Mouse (Mus musculus) midbrain, embryonic 10.5 days (tissue): ENCODE data around the gene Naa15. TPM values are rescaled to one million over a fixed set of nuclear protein-coding genes. Genes with fewer than 3 reads are reported as not detected.
A peak's percentile ranks its signal among the peaks of the same experiment; 100 is the strongest.

Experiments
- DNase-seq: peaks from one replicate; pipeline ENCODE4 v3.0.0-alpha.2; 2017; ENCODE audit warnings: low spot score
- H3K27ac ChIP-seq: fragments of 300-500 bp; sonication (generic); replicated peaks from 2 replicates; pipeline ENCODE4 v1.5.1; 2016; ENCODE audit warnings: mild to moderate bottlenecking
- H3K27me3 ChIP-seq: fragments of 300-500 bp; sonication (generic); 2 replicates; pipeline ENCODE4 v1.6.1; 2016; ENCODE audit warnings: low read depth, mild to moderate bottlenecking; ENCODE audit not compliant: poor library complexity, severe bottlenecking
- H3K36me3 ChIP-seq: fragments of 300-500 bp; sonication (generic); 2 replicates; pipeline ENCODE4 v1.6.1; 2016; ENCODE audit warnings: mild to moderate bottlenecking, moderate library complexity
- H3K4me1 ChIP-seq: fragments of 300-500 bp; sonication (generic); 2 replicates; pipeline ENCODE4 v1.6.1; 2016
- H3K4me3 ChIP-seq: fragments of 300-500 bp; sonication (generic); 2 replicates; pipeline ENCODE4 v1.5.1; 2016; ENCODE audit warnings: mild to moderate bottlenecking, moderate library complexity
- H3K9me3 ChIP-seq: fragments of 300-500 bp; sonication (generic); replicated peaks from 2 replicates; pipeline ENCODE4 v1.6.1; 2016; ENCODE audit warnings: mild to moderate bottlenecking
- WGBS: fragments of 180-500 bp; shearing (Covaris S2); methylation state at CpG from one replicate; pipeline ENCODE4 v1.1.7; 2016; 5-methylcytosine and 5-hydroxymethylcytosine counted together
- polyA plus RNA-seq: library from polyadenylated mRNA; unstranded; fragments of >200 nt; fragmentation: Nextera tagmentation; extraction: Ambion mirVana; gene quantifications from 2 replicates; pipeline ENCODE4 v1.2.1, GENCODE M21; 2016

The Naa15 gene
- polyA plus RNA-seq, 1 experiment from 2014 or later = 63.4 TPM

DNA sequence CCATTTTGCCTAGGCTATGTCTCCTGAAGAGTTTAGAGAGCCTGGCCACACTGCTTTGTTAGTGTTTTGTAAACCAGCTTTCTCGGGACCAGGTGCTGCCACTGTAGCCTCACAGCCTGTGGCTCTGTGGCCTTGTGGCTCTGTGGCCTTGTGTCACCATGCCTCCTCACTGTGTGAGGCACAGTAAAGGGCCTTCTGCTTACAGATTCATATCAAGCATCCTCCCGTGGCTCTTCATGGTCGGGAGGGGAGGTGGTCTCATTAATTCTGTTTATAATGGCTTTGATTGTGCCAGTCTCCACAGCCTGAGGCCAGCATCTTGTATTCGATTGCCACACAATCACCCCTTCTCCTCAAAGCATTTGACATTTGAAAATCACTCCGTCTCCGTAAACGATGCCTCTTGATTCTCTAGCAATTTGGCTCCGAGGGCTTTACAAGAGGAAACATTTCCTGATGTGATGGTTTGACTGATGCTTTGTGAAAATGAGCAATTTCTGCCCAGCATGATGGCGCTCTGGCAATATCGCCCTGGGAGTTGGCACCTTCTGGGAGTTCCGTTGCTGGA is 89.5 kb downstream of the Naa15 start:
- H3K4me1 ChIP-seq = no peaks in the 10 kb centered on the region
- WGBS = 87% methylated on average over 11 of the region's 11 CpGs
- DNase-seq = no peak
- peak overlapping the region; percentile 1; the same call in 1 of the 2 replicates for H3K27ac ChIP-seq
- no peaks in the 10 kb centered on the region for H3K36me3 ChIP-seq
- no peaks in the 10 kb centered on the region for H3K9me3 ChIP-seq
- H3K27me3 ChIP-seq = no peaks in the 10 kb centered on the region
- no peak overlapping the region for H3K4me3 ChIP-seq

DNA sequence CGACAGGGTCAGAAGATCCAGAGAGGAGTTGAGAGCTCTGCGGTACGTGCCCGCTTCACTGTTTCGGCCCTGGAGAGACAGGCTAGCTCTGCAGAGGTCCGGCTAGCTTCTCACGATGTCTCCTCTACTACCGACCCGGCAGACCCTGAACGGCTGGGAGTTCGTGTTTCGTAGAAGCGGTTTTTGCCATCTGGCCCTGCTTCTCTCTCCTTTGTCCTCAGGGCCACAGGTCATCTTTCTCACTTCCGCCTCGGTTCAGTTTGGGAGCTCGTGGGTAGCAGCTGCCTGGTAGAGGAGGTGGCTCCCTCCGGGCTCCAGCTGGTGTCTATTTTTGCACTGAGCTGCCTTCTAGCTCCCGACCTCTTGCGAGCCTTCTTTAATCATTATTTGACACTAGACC is 90.5 kb downstream of the Naa15 start:
- Histone ChIP-seq H3K4me1 (no peaks in the 10 kb centered on the region), H3K27ac (peak overlapping the region; percentile 61)
- whole genome bisulfite sequencing = 73% methylated on average over 19 of the region's 19 CpGs

DNA sequence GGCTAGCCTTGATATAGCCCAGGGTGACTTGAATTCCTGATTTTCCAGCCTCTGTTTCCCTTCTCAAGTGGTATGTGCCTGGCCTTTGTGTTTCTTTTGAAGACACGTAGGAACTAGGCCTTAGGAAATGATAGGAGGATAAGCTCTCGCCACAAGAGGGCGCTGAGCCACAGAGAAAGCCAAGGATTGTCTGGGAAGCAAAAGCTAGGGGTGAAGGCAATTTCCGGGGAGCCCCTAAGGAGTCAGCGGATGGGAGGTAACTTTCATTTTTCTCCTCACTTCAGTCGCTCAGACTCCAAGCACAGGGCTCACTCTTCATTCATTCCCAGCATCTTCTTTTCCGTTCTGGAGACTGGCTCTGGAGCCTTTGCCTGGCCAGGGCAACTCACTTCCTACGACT is 96.0 kb downstream of the Naa15 start:
- H3K4me1 ChIP-seq = no peaks in the 10 kb centered on the region
- peak; percentile 75 for DNase-seq
- peaks cover 3% of the 10 kb centered on the region; the same call in 1 of the 2 replicates for H3K36me3 ChIP-seq
- no peaks in the 10 kb centered on the region for H3K27me3 ChIP-seq
- 0 out of 2 replicates have a peak, but pooled peaks cover 7% of the 10 kb centered on the region for H3K9me3 ChIP-seq
- 30% methylated on average over 8 of the region's 8 CpGs for WGBS
- H3K4me3 ChIP-seq = no peak overlapping the region
- H3K27ac ChIP-seq = no peak overlapping the region

More for the DNA sequence above, 90.5 kb downstream of the Naa15 start:
- Histone ChIP-seq H3K36me3 (no peaks in the 10 kb centered on the region), H3K4me3 (no peak overlapping the region), H3K9me3 (no peaks in the 10 kb centered on the region), H3K27me3 (no peaks in the 10 kb centered on the region)
- DNase-seq = peak; percentile 38

DNA sequence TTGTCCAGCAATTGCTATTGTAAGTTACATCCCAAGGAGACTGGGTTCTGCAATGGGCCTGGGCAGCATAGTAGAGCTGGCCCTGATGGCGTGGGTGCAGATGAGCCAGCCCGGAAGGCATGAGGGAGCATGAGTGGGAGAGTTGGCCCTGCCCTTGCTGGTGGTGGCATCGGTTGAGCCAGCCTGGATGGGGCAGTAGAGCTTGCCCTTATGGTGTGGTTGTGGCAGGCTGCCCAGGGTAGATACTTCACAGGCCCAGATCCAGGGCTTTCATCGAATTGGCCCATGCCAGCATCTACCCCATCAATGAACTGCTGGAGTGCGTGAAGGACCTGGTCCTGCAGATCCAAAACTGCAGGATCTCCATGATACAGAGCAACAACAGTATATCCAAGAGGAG is 97.0 kb downstream of the Naa15 start:
- WGBS = 95% methylated on average over 5 of the region's 5 CpGs
- Histone ChIP-seq H3K36me3 (peaks cover 7% of the 10 kb centered on the region; the same call in 1 of the 2 replicates), H3K27ac (no peak overlapping the region), H3K4me1 (no peaks in the 10 kb centered on the region), H3K9me3 (0 out of 2 replicates have a peak, but pooled peaks cover 7% of the 10 kb centered on the region), H3K4me3 (no peak overlapping the region), H3K27me3 (no peaks in the 10 kb centered on the region)
- no peak for DNase-seq

DNA sequence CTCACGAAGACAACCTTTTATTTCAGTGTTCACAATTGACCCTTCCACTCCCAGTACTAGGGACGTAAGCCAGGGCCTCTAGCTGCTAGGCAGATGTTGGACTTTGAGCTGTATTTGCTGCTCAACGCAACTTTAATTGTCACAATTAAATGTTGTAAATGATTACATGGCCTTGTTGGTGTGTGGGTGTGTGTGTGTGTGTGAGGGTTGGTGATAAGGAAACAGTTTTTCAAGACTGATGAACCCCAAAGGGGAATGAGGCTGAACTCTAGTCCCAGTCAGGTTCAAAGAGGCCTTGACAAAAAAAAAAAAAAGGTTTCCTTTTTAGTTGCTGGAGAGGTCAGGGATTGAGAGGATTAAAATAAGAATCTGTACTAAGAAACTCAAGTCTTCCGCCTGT is 102.5 kb downstream of the Naa15 start:
- H3K9me3 ChIP-seq = no peaks in the 10 kb centered on the region
- H3K4me3 ChIP-seq = no peak overlapping the region
- 81% methylated on average over 4 of the region's 4 CpGs for WGBS
- H3K36me3 ChIP-seq = peaks cover 45% of the 10 kb centered on the region
- no peak overlapping the region for H3K27ac ChIP-seq
- no peaks in the 10 kb centered on the region for H3K27me3 ChIP-seq
- H3K4me1 ChIP-seq = peaks cover 12% of the 10 kb centered on the region
- no peak for DNase-seq

DNA sequence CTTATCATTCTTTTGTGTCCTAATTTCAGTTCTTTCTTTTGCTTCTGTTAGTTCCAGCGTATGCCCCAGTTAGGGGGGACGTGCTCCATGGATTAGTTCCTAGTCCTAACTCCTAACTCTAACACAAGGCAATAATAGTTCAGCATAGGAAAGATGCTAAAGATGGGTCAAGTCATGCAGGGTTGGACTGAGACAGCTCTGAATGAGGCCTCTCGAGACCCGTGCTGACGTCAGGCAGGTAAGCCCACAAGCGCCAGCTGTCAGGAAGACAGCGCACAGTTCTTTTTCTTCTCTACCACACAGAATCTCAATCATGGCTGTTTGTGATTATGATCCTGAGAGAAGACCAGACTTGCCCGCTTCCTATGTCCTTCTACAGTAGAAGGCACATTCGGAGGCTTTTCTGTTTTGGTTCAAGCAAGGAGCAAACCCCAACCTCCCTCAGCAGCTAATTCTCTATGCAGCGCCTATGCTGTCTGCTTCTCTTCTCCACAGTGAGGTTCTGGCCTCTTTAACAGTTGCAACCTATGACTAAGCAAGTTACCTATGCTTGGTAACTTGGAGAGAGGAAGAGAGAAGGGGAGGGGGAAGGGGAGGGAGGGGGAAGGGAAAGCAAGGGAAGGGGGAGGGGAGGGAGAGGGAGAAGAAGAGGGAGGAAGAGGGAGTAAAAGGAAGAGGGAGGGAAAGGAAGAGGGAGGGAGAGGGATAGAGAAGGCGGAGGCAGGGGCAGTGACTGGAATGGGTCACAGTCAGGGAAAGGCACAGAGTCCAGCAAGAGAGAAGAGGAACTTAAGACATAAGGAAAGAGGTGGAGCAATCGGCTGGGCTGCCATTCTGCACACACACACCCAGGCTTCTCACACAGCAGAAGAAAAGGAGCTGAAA is 103.2 kb downstream of the Naa15 start:
- Histone ChIP-seq H3K27me3 (no peaks in the 10 kb centered on the region), H3K4me3 (no peak overlapping the region), H3K9me3 (no peaks in the 10 kb centered on the region), H3K27ac (no peak overlapping the region), H3K4me1 (peaks cover 12% of the 10 kb centered on the region), H3K36me3 (peaks cover 51% of the 10 kb centered on the region)
- DNase-seq = no peak
- WGBS = 68% methylated on average over 12 of the region's 12 CpGs

DNA sequence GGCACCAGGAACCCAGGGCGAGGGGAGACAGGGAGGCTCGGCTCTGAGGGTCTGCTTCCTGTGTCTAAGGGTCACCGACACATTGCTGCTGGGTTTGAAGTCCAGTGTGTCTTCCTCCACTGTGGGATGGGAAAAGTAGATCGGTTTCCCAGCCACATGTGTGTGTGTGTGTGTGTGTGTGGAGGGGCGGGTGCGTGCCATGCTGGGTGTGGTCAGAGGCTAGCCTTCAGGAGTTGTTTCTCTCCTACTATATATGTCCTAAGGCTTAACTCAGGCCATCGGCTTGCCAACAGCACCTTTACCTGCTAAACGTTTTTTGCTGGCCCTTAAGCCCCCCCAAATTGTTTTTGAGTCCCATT is 103.8 kb downstream of the Naa15 start:
- no peaks in the 10 kb centered on the region for H3K27me3 ChIP-seq
- peaks cover 57% of the 10 kb centered on the region for H3K36me3 ChIP-seq
- peaks cover 12% of the 10 kb centered on the region for H3K4me1 ChIP-seq
- H3K9me3 ChIP-seq = no peaks in the 10 kb centered on the region
- WGBS = 73% methylated on average over 8 of the region's 8 CpGs
- no peak overlapping the region for H3K4me3 ChIP-seq
- no peak overlapping the region for H3K27ac ChIP-seq
- DNase-seq = no peak

DNA sequence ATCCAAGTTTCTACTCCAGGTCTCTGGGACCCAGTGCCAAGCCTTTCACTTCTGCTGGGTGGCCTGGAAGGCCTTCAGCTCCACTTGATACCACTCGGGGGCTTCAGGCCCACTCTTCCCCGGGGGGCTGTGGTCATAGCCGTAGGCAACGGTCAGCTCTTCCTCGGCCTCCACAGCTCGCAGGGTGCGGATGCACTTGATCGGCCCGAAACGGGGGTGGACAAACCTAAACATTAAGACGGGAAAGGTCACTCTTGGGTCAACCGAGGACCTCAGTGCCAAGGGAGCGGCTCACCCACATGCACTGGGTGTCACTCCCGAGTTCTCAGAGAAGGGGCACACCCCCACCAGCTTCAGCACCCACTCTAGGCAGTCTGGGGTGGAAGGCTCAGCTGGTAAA is 106.3 kb downstream of the Naa15 start:
- peaks cover 80% of the 10 kb centered on the region for H3K36me3 ChIP-seq
- no peak overlapping the region for H3K27ac ChIP-seq
- DNase-seq = no peak
- WGBS = 95% methylated on average over 14 of the region's 14 CpGs
- H3K9me3 ChIP-seq = 0 out of 2 replicates have a peak, but pooled peaks cover 4% of the 10 kb centered on the region
- H3K4me1 ChIP-seq = peaks cover 12% of the 10 kb centered on the region
- H3K27me3 ChIP-seq = no peaks in the 10 kb centered on the region
- no peak overlapping the region for H3K4me3 ChIP-seq

DNA sequence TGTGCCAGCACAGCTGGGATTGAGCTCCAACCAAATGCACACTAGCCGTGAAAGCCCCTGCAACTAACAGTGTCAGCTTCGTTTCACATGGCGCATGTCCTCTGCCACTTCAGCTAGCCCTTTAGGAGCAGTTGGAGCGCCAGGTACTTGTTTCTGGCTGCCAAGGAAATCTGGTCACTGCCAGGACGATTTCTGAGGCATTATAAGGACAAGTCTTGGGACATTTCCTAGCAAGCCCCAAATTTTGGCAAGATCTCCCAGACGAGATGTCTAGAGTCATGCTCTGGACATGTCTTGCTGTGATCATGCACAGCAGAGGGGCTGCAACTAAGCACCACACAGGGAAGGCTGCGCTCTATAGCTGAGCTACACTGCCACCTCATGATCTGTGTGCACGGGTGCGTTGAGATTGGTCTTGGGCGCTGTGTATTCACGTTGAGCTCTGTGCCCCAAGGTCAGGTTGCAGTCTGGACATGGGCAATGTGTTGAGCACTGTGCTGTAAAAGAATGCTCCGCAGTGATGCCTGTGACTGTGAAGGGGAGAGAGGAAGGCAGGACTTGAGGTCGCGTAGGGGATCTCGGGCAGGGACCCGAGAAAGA is 110.3 kb downstream of the Naa15 start:
- Histone ChIP-seq H3K4me1 (no peaks in the 10 kb centered on the region), H3K9me3 (0 out of 2 replicates have a peak, but pooled peaks cover 4% of the 10 kb centered on the region), H3K4me3 (no peak overlapping the region), H3K36me3 (peaks cover 98% of the 10 kb centered on the region), H3K27me3 (no peaks in the 10 kb centered on the region), H3K27ac (no peak overlapping the region)
- 89% methylated on average over 16 of the region's 16 CpGs for WGBS
- no peak for DNase-seq

Other genes with a start within 250 kb of the Naa15 start
- gene Noct, start 190.7 kb upstream of the Naa15 start, polyA plus RNA-seq = 9.3 and 9.8 TPM in 2 replicates
- gene Elf2, start 74.5 kb upstream of the Naa15 start, polyA plus RNA-seq = 37.9 and 40.5 TPM in 2 replicates
- 35.9 and 39.2 TPM in 2 replicates for gene Mgarp, start 18.4 kb upstream of the Naa15 start, polyA plus RNA-seq
- 688 and 718 TPM in 2 replicates for gene Ndufc1, start 6.2 kb upstream of the Naa15 start, polyA plus RNA-seq
- gene Rab33b, start 68.8 kb downstream of the Naa15 start, polyA plus RNA-seq = 12.8 and 14.1 TPM in 2 replicates
- 2.8 TPM in 2 replicates for gene Setd7, start 145.7 kb downstream of the Naa15 start, polyA plus RNA-seq
- gene Mgst2, start 245.2 kb downstream of the Naa15 start, polyA plus RNA-seq = 0.31 and 0.34 TPM in 2 replicates